Mouse (Mus musculus) forebrain, embryonic 16.5 days (tissue): ENCODE measurements at regions not wholly inside any gene's neighbourhood (a gene's known extent, or its start where the extent isn't known, plus 50 kb on each side); places are given as distances from the start of the nearest gene placed in this dataset.

Experiments used
- ATAC-seq: fragments of 200-750 bp; cut with Nextera tagmentation; 2 replicates; pipeline ENCODE4 v1.8.0; 2017; ENCODE audit warnings: mild to moderate bottlenecking, moderate library complexity
- H3K27ac ChIP-seq: fragments of 300-500 bp; sonication (generic); 2 replicates; pipeline ENCODE4 v1.5.1; 2014; ENCODE audit warnings: low read length, control low read depth
- H3K27me3 ChIP-seq: fragments of 300-500 bp; sonication (generic); replicated peaks from 2 replicates; pipeline ENCODE4 v1.6.1; 2014; ENCODE audit warnings: low read length; ENCODE audit not compliant: control insufficient read depth, insufficient read depth
- H3K36me3 ChIP-seq: fragments of 300-500 bp; sonication (generic); 2 replicates; pipeline ENCODE4 v1.6.1; 2014; ENCODE audit not compliant: control insufficient read depth, insufficient read depth
- H3K4me1 ChIP-seq: fragments of 300-500 bp; sonication (generic); replicated peaks from 2 replicates; pipeline ENCODE4 v1.6.1; 2014; ENCODE audit warnings: low read length; ENCODE audit not compliant: control insufficient read depth, insufficient read depth
- H3K4me2 ChIP-seq: fragments of 300-500 bp; sonication (generic); 2 replicates; pipeline ENCODE4 v1.6.1; 2014; ENCODE audit warnings: mild to moderate bottlenecking, low read length, control low read depth
- H3K4me3 ChIP-seq: fragments of 300-500 bp; sonication (generic); replicated peaks from 2 replicates; pipeline ENCODE4 v1.5.1; 2014; ENCODE audit warnings: mild to moderate bottlenecking, low read length, control low read depth
- H3K9ac ChIP-seq: fragments of 300-500 bp; sonication (generic); replicated peaks from 2 replicates; pipeline ENCODE4 v1.6.1; 2014; ENCODE audit warnings: low read depth, low read length, control low read depth
- H3K9me3 ChIP-seq: fragments of 300-500 bp; sonication (generic); 2 replicates; pipeline ENCODE4 v1.6.1; 2016; ENCODE audit warnings: low read length; ENCODE audit not compliant: control insufficient read depth
- WGBS: fragments of 180-500 bp; shearing (Covaris S2); extraction: QIAGEN DNeasy Blood & Tissue Kit; methylation state at CpG from one replicate; pipeline ENCODE4 v1.1.7; 2014; 5-methylcytosine and 5-hydroxymethylcytosine counted together

DNA sequence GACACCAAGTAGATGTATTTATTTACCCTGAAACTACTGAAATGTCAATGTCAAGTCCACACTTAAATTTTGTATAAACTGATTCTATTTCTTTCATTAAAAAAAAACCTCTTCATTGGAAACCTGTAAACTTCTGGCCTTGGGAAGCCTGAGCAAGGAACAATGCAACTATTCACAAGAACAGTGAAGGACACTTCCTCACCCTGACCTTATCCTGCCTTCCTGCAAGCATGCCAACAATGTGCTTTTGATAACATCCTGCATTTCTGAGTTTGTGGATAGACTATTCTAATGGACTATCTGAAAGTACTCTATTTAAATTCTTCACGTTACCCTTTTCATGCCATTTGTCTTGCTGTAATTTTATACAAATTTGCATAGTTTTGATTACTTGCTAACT is 53.1 kb upstream of the Nabp1 start:
- Histone ChIP-seq H3K9me3 (no peaks in the 10 kb centered on the region), H3K9ac (no peak overlapping the region), H3K36me3 (no peaks in the 10 kb centered on the region), H3K4me2 (no peak overlapping the region), H3K4me1 (peaks cover 3% of the 10 kb centered on the region; the same call in 1 of the 2 replicates), H3K4me3 (no peak overlapping the region), H3K27me3 (no peaks in the 10 kb centered on the region), H3K27ac (no peak overlapping the region)
- no peak for ATAC-seq
- 48% methylated on average over 1 of the region's 1 CpGs for WGBS

DNA sequence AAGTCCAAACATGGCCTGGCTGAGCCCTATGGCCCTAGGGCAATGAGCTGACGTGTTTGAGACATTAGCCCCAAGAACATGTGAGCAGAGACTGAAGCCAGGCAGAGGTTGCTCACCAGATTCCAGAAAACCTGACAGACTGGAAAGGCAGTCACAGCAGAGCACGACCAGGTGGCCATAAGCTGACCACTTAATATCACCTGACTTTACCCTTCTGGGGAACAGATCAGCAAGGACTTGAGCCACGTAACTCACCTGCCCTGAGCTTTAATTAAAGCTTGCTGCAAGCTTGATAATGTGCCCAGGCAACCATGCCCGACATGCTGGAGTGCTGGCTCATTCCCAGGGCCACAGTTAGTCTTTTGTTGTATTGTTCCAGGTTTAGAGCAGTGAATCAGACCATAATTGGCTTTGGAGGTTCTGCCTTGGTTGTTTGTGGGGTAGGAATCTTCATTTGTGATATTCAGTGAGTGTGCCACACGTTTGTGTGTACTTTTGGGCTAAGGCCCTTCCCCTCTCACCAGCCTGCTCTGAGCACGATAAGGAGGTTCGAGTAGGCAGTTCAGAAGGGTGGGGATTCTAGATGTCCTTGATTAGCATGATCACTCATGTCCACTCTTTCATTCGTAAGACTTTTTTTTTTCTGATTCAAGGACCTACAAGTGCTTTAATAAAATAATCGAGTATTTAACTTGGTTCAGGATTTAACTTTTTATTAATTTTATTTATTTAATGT is 52.1 kb upstream of the Nabp1 start:
- ATAC-seq = no peak
- Histone ChIP-seq H3K4me3 (no peak overlapping the region), H3K4me2 (no peak overlapping the region), H3K9ac (no peak overlapping the region), H3K27me3 (no peaks in the 10 kb centered on the region), H3K9me3 (no peaks in the 10 kb centered on the region), H3K36me3 (no peaks in the 10 kb centered on the region), H3K4me1 (peaks cover 3% of the 10 kb centered on the region; the same call in 1 of the 2 replicates), H3K27ac (no peak overlapping the region)
- 45% methylated on average over 9 of the region's 9 CpGs for WGBS

DNA sequence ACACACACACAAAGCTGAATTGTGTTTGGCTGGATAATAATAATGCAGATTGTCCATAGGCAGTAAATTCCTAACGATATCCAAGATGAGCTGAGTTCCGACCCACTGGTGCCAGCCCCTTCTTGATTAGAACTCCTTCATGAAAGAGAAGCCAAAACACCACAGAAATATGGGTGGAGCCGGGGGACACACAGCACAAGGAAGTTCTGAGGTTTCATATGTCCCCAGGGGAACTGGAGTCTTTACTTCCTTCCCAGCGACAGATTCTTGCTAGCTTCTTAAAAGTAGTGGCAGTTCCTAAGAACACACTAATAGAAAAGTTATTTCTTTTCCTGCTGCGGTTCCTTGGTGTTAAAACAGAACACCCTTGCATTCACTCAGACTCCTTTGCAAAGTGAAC is 51.4 kb upstream of the Nabp1 start:
- Histone ChIP-seq H3K4me1 (peaks cover 3% of the 10 kb centered on the region; the same call in 1 of the 2 replicates), H3K4me2 (no peak overlapping the region), H3K27me3 (no peaks in the 10 kb centered on the region), H3K9ac (no peak overlapping the region), H3K36me3 (no peaks in the 10 kb centered on the region), H3K4me3 (no peak overlapping the region), H3K27ac (no peak overlapping the region), H3K9me3 (no peaks in the 10 kb centered on the region)
- no peak for ATAC-seq
- WGBS = 65% methylated on average over 5 of the region's 5 CpGs

DNA sequence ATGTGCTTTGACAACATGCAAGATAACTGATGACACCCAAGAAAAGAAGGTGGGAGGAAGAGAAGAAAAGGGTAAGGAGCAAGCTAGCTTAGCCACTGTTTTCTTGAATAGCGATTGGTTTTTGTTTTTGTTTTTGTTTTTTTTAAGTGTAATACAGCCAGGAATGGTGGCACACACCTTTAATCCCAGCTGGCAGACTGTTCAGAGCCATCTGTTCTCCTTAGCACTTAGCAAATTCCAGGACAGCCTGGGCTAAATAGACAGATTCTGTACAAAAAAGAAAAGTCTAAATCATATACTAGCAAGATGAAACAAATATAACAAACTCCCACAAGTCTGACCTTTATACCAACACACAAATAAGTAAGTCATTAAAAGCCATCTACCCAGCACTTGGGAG is 50.4 kb upstream of the Nabp1 start:
- peaks cover 3% of the 10 kb centered on the region; the same call in 1 of the 2 replicates for H3K4me1 ChIP-seq
- no peaks in the 10 kb centered on the region for H3K9me3 ChIP-seq
- no peak overlapping the region for H3K27ac ChIP-seq
- no peak overlapping the region for H3K4me2 ChIP-seq
- no peak overlapping the region for H3K4me3 ChIP-seq
- WGBS = 77% methylated on average over 1 of the region's 1 CpGs
- no peaks in the 10 kb centered on the region for H3K27me3 ChIP-seq
- H3K36me3 ChIP-seq = no peaks in the 10 kb centered on the region
- no peak for ATAC-seq
- no peak overlapping the region for H3K9ac ChIP-seq
